Mouse (Mus musculus): Measurements from ENCODE around the gene Ms4a5.
"Not testable (repeated sequence)": the region's sequence is repeated elsewhere in the genome, so short reads cannot be mapped to it uniquely, and the experiment has no call there.

The Ms4a5 gene

GRCm38 (mm10) chr19:11283773-11284172, at the start of gene Ms4a5:
Gene Ms4a5 (minus strand): TSS chr19:11283873.
- Histone ChIP-seq H3K27me3 (ENCODE audit: insufficient read depth, low read length) (no peaks in the 10 kb centered on the region), H3K4me1 (replicated peaks; ENCODE audit: low read depth, low read length) (peaks cover 12% of the 10 kb centered on the region), H3K9me3 (ENCODE audit: low read length) (peaks cover 13% of the 10 kb centered on the region; the same call in 1 of the 2 replicates), H3K36me3 (ENCODE audit: insufficient read depth, low read length) (no peaks in the 10 kb centered on the region), H3K4me3 (replicated peaks; ENCODE audit: low read length) (no peak within 1 kb of the TSS)
- no peak for TF ChIP-seq POU5F1 (IDR thresholded peaks at IDR 0.05; ENCODE audit: borderline replicate concordance, low read length)

GRCm38 (mm10) chr19:11321123-11321522, 37.5 kb upstream of the Ms4a5 start:
- Histone ChIP-seq H3K36me3 (ENCODE audit: insufficient read depth, low read length) (no peaks in the 10 kb centered on the region), H3K9me3 (ENCODE audit: low read length) (peaks cover 4% of the 10 kb centered on the region), H3K4me1 (replicated peaks; ENCODE audit: low read depth, low read length) (peaks cover 45% of the 10 kb centered on the region), H3K4me3 (replicated peaks; ENCODE audit: low read length) (no peak overlapping the region), H3K27me3 (ENCODE audit: insufficient read depth, low read length) (no peaks in the 10 kb centered on the region)
- no peak for TF ChIP-seq NANOG (IDR thresholded peaks at IDR 0.05; ENCODE audit: borderline replicate concordance, low read length)
- no peak for TF ChIP-seq POU5F1 (IDR thresholded peaks at IDR 0.05; ENCODE audit: borderline replicate concordance, low read length)
- no peak for TF ChIP-seq CTCF (conservative IDR thresholded peaks at IDR 0.05; ENCODE audit: low read length)

GRCm38 (mm10) chr19:11316786-11317185, 33.1 kb upstream of the Ms4a5 start:
- Histone ChIP-seq H3K9me3 (ENCODE audit: low read length) (peaks cover 4% of the 10 kb centered on the region), H3K36me3 (ENCODE audit: insufficient read depth, low read length) (no peaks in the 10 kb centered on the region), H3K4me1 (replicated peaks; ENCODE audit: low read depth, low read length) (peaks cover 14% of the 10 kb centered on the region), H3K4me3 (replicated peaks; ENCODE audit: low read length) (no peak overlapping the region), H3K27me3 (ENCODE audit: insufficient read depth, low read length) (no peaks in the 10 kb centered on the region)
- TF ChIP-seq NANOG (IDR thresholded peaks at IDR 0.05; ENCODE audit: borderline replicate concordance, low read length) (no peak), CTCF (conservative IDR thresholded peaks at IDR 0.05; ENCODE audit: low read length) (no peak), POU5F1 (IDR thresholded peaks at IDR 0.05; ENCODE audit: borderline replicate concordance, low read length) (no peak)

- H3K36me3 ChIP-seq (ENCODE audit: insufficient read depth, low read length), result no peaks in the 10 kb centered on the region
- H3K4me3 ChIP-seq (replicated peaks; ENCODE audit: low read length), result no peak within 1 kb of the TSS
- H3K9me3 ChIP-seq (ENCODE audit: low read length), result peaks cover 4% of the 10 kb centered on the region
- no peak for TF ChIP-seq CTCF (conservative IDR thresholded peaks at IDR 0.05; ENCODE audit: low read length)
- TF ChIP-seq NANOG (IDR thresholded peaks at IDR 0.05; ENCODE audit: borderline replicate concordance, low read length), result no peak
- TF ChIP-seq POU5F1 (IDR thresholded peaks at IDR 0.05; ENCODE audit: borderline replicate concordance, low read length), result no peak
- H3K4me1 ChIP-seq (replicated peaks; ENCODE audit: low read depth, low read length), result peaks cover 22% of the 10 kb centered on the region
- no peaks in the 10 kb centered on the region for H3K27me3 ChIP-seq (ENCODE audit: insufficient read depth, low read length)
These were observed 30.7 kb upstream of the Ms4a5 start, which contains the start of gene Ms4a14 for GRCm38 (mm10) chr19:11314354-11314753. Gene Ms4a14 (minus strand): TSS chr19:11314454.

DNA sequence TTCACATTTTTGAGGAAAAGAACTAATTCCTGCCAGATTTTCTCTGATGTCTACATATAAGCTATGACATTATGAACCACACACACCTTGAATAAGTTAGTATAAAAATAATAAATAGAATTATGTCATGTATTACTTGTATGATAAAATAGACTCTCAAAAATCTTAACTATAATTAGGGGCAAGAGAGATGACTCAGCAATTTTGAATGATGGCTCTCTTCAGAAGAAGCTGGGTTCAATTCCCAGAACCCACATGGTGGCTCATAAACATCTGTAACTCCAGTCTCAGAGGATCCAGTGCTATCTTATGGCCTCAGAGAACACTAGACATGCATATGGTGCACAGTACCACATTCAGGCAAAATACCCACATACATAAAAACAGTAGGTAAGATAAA, 25.2 kb upstream of the Ms4a5 start:
- no peaks in the 10 kb centered on the region for H3K27me3 ChIP-seq (ENCODE audit: insufficient read depth, low read length)
- H3K4me1 ChIP-seq (replicated peaks; ENCODE audit: low read depth, low read length), result peaks cover 39% of the 10 kb centered on the region
- no peak overlapping the region for H3K4me3 ChIP-seq (replicated peaks; ENCODE audit: low read length)
- no peak for TF ChIP-seq NANOG (IDR thresholded peaks at IDR 0.05; ENCODE audit: borderline replicate concordance, low read length)
- no peak for TF ChIP-seq CTCF (conservative IDR thresholded peaks at IDR 0.05; ENCODE audit: low read length)
- no peak for TF ChIP-seq POU5F1 (IDR thresholded peaks at IDR 0.05; ENCODE audit: borderline replicate concordance, low read length)
- H3K9me3 ChIP-seq (ENCODE audit: low read length), result no peaks in the 10 kb centered on the region
- H3K36me3 ChIP-seq (ENCODE audit: insufficient read depth, low read length), result no peaks in the 10 kb centered on the region

- H3K4me1 ChIP-seq (replicated peaks; ENCODE audit: low read depth, low read length), result peaks cover 31% of the 10 kb centered on the region
- TF ChIP-seq NANOG (IDR thresholded peaks at IDR 0.05; ENCODE audit: borderline replicate concordance, low read length), result peak; percentile 99
- peaks cover 19% of the 10 kb centered on the region for H3K9me3 ChIP-seq (ENCODE audit: low read length)
- peaks cover 37% of the 10 kb centered on the region for H3K36me3 ChIP-seq (ENCODE audit: insufficient read depth, low read length)
- H3K27me3 ChIP-seq (ENCODE audit: insufficient read depth, low read length), result not testable (repeated sequence)
- H3K4me3 ChIP-seq (replicated peaks; ENCODE audit: low read length), result peak overlapping the region; percentile 55
These were observed 15.9 kb upstream of the Ms4a5 start for GRCm38 (mm10) chr19:11299529-11299928.

- Histone ChIP-seq H3K4me3 (replicated peaks; ENCODE audit: low read length) (peak overlapping the region; percentile 55), H3K9me3 (ENCODE audit: low read length) (peaks cover 19% of the 10 kb centered on the region), H3K27me3 (ENCODE audit: insufficient read depth, low read length) (no peaks in the 10 kb centered on the region), H3K4me1 (replicated peaks; ENCODE audit: low read depth, low read length) (peaks cover 33% of the 10 kb centered on the region), H3K36me3 (ENCODE audit: insufficient read depth, low read length) (peaks cover 37% of the 10 kb centered on the region)
- TF ChIP-seq POU5F1 (IDR thresholded peaks at IDR 0.05; ENCODE audit: borderline replicate concordance, low read length) (peak; percentile 49; the same call in 1 of the 2 replicates), CTCF (conservative IDR thresholded peaks at IDR 0.05; ENCODE audit: low read length) (no peak), NANOG (IDR thresholded peaks at IDR 0.05; ENCODE audit: borderline replicate concordance, low read length) (peak; percentile 98)
These were observed 15.3 kb upstream of the Ms4a5 start for GRCm38 (mm10) chr19:11298939-11299338.

DNA sequence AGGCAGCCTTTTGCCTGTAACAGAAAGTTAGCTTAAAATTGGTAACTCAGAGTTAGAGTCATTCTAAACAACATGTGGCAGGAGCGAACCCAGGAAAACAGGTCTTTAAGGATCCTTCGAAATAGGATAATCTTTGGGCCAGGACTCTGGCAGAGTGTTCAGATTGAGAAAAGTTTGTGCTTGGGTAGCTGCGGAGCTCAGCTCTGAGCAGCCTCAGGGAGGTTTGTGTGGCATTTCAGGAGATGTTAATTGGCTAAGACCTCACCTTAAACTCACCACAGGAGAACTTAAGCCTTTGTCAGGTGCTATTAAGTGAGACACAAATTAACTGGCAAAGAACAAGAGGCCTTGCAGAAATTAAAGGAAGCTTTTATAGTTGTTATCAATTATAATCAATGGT, 9.9 kb upstream of the Ms4a5 start:
- peaks cover 19% of the 10 kb centered on the region for H3K4me1 ChIP-seq (replicated peaks; ENCODE audit: low read depth, low read length)

GRCm38 (mm10) chr19:11292990-11293389, 9.3 kb upstream of the Ms4a5 start:
- no peaks in the 10 kb centered on the region for H3K36me3 ChIP-seq (ENCODE audit: insufficient read depth, low read length)
- peak overlapping the region; percentile 83 for H3K4me3 ChIP-seq (replicated peaks; ENCODE audit: low read length)
- peaks cover 13% of the 10 kb centered on the region for H3K4me1 ChIP-seq (replicated peaks; ENCODE audit: low read depth, low read length)
- TF ChIP-seq POU5F1 (IDR thresholded peaks at IDR 0.05; ENCODE audit: borderline replicate concordance, low read length) (no peak), NANOG (IDR thresholded peaks at IDR 0.05; ENCODE audit: borderline replicate concordance, low read length) (no peak), CTCF (conservative IDR thresholded peaks at IDR 0.05; ENCODE audit: low read length) (no peak)
- no peaks in the 10 kb centered on the region for H3K27me3 ChIP-seq (ENCODE audit: insufficient read depth, low read length)
- no peaks in the 10 kb centered on the region for H3K9me3 ChIP-seq (ENCODE audit: low read length)

More for the DNA sequence above, 9.9 kb upstream of the Ms4a5 start:
- not testable (repeated sequence) for H3K27me3 ChIP-seq (ENCODE audit: insufficient read depth, low read length); H3K9me3 ChIP-seq (ENCODE audit: low read length); H3K36me3 ChIP-seq (ENCODE audit: insufficient read depth, low read length)
- H3K4me3 ChIP-seq (replicated peaks; ENCODE audit: low read length), result peak overlapping the region; percentile 83

Data from E14TG2a.4 (cell line).